Mouse (Mus musculus): Measurements from ENCODE around the gene Sv2a.

DNA sequence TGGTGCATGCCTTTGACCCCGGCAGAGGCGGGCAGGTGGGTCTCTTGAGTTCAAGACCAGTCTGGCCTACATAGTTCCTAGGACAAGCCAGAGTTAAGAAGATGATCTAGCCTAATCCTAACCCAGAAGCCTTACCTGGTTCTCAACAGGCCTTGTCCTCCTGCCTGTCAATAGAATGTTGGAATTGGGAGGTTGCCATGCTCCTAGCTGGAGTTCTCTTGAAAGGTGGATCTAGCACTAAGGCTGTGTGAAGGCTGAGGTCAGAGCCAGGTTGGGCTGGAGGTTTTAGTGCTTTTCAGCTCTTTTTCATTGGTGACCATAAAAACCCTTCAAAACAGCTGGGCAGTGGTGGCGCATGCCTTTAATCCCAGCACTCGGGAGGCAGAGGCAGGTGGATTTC lies 2.5 kb upstream of the Sv2a start:
- TF ChIP-seq SRF (IDR thresholded peaks at IDR 0.05; ENCODE audit: control insufficient read depth, insufficient read length, low read depth) (no peak), POLR2A (IDR thresholded peaks at IDR 0.05; ENCODE audit: insufficient read length, low read depth) (no peak), REST (IDR thresholded peaks at IDR 0.05; ENCODE audit: insufficient read depth, insufficient read length) (no peak), USF1 (IDR thresholded peaks at IDR 0.05; ENCODE audit: low read depth) (no peak)

Measured in myocyte (in vitro differentiated cells).